Mouse (Mus musculus): Measurements from ENCODE around the gene Fam83e. TPM values are rescaled to one million over a fixed set of nuclear protein-coding genes. Genes with fewer than 3 reads are reported as not detected.
A peak's percentile ranks its signal among the peaks of the same experiment; 100 is the strongest.

Gene Fam83e
- polyA plus RNA-seq, 1 experiment from 2014 or later = 1.1 TPM

- Histone ChIP-seq H3K9ac (replicated peaks; ENCODE audit: low read depth, low read length) (peak overlapping the region; percentile 74), H3K9me3 (ENCODE audit: control insufficient read depth, low read length) (no peaks in the 10 kb centered on the region), H3K27ac (ENCODE audit: low read length) (peak overlapping the region; percentile 29), H3K36me3 (ENCODE audit: control insufficient read depth, insufficient read depth) (no peaks in the 10 kb centered on the region), H3K4me2 (ENCODE audit: low read length) (peak overlapping the region; percentile 84), H3K4me3 (replicated peaks; ENCODE audit: low read length) (peak overlapping the region; percentile 55), H3K27me3 (replicated peaks; ENCODE audit: control insufficient read depth, insufficient read depth, low read length) (peaks cover 17% of the 10 kb centered on the region), H3K4me1 (replicated peaks; ENCODE audit: control insufficient read depth, insufficient read depth, low read length) (peaks cover 44% of the 10 kb centered on the region)
- 29% methylated on average over 11 of the region's 11 CpGs for WGBS
- no peak for ATAC-seq
Measured at GRCm38 (mm10) chr7:45701072-45701471, 19.9 kb upstream of the Fam83e start.

GRCm38 (mm10) chr7:45701607-45702006, 19.4 kb upstream of the Fam83e start:
- Histone ChIP-seq H3K4me1 (replicated peaks; ENCODE audit: control insufficient read depth, insufficient read depth, low read length) (peaks cover 49% of the 10 kb centered on the region), H3K27me3 (replicated peaks; ENCODE audit: control insufficient read depth, insufficient read depth, low read length) (peaks cover 17% of the 10 kb centered on the region), H3K36me3 (ENCODE audit: control insufficient read depth, insufficient read depth) (no peaks in the 10 kb centered on the region), H3K4me3 (replicated peaks; ENCODE audit: low read length) (peak overlapping the region; percentile 55), H3K27ac (ENCODE audit: low read length) (no peak overlapping the region), H3K9ac (replicated peaks; ENCODE audit: low read depth, low read length) (no peak overlapping the region), H3K9me3 (ENCODE audit: control insufficient read depth, low read length) (no peaks in the 10 kb centered on the region), H3K4me2 (ENCODE audit: low read length) (peak overlapping the region; percentile 84)
- 85% methylated on average over 11 of the region's 11 CpGs for WGBS
- ATAC-seq = no peak

GRCm38 (mm10) chr7:45702316-45702715, 18.7 kb upstream of the Fam83e start:
- H3K27me3 ChIP-seq (replicated peaks; ENCODE audit: control insufficient read depth, insufficient read depth, low read length) = peaks cover 17% of the 10 kb centered on the region
- WGBS = 95% methylated on average over 11 of the region's 11 CpGs
- ATAC-seq = no peak
- no peak overlapping the region for H3K4me3 ChIP-seq (replicated peaks; ENCODE audit: low read length)
- no peak overlapping the region for H3K4me2 ChIP-seq (ENCODE audit: low read length)
- H3K36me3 ChIP-seq (ENCODE audit: control insufficient read depth, insufficient read depth) = no peaks in the 10 kb centered on the region
- H3K9ac ChIP-seq (replicated peaks; ENCODE audit: low read depth, low read length) = no peak overlapping the region
- no peak overlapping the region for H3K27ac ChIP-seq (ENCODE audit: low read length)
- H3K9me3 ChIP-seq (ENCODE audit: control insufficient read depth, low read length) = no peaks in the 10 kb centered on the region
- H3K4me1 ChIP-seq (replicated peaks; ENCODE audit: control insufficient read depth, insufficient read depth, low read length) = peaks cover 56% of the 10 kb centered on the region

GRCm38 (mm10) chr7:45702809-45703520, 18.0 kb upstream of the Fam83e start:
- H3K9me3 ChIP-seq (ENCODE audit: control insufficient read depth, low read length) = no peaks in the 10 kb centered on the region
- peak overlapping the region; percentile 97 for H3K4me2 ChIP-seq (ENCODE audit: low read length)
- H3K27ac ChIP-seq (ENCODE audit: low read length) = no peak overlapping the region
- 89% methylated on average over 17 of the region's 17 CpGs for WGBS
- no peak overlapping the region; the same call in 1 of the 2 replicates for H3K9ac ChIP-seq (replicated peaks; ENCODE audit: low read depth, low read length)
- H3K4me3 ChIP-seq (replicated peaks; ENCODE audit: low read length) = no peak overlapping the region
- no peaks in the 10 kb centered on the region for H3K36me3 ChIP-seq (ENCODE audit: control insufficient read depth, insufficient read depth)
- H3K4me1 ChIP-seq (replicated peaks; ENCODE audit: control insufficient read depth, insufficient read depth, low read length) = peaks cover 63% of the 10 kb centered on the region
- H3K27me3 ChIP-seq (replicated peaks; ENCODE audit: control insufficient read depth, insufficient read depth, low read length) = peaks cover 15% of the 10 kb centered on the region
- no peak for ATAC-seq

DNA sequence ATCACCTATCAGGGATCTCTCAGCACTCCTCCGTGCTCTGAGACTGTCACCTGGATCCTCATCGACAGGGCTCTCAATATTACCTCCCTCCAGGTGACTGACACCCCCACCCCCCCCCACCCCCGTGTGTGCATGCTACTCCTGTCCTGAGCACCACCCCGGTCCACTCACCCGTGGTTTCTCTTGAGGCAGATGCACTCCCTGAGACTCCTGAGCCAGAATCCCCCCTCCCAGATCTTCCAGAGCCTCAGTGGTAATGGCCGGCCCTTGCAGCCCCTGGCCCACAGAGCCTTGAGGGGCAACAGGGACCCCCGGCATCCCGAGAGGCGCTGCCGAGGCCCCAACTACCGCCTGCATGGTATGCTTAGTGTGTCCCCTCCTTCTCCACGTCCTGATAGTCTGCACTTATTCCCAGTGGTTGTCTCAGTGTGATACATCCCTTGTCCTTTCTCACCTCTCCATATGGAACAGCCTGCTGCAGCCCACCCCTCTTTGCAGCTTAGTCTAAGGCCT, 17.4 kb upstream of the Fam83e start:
- peak overlapping the region; percentile 97 for H3K4me2 ChIP-seq (ENCODE audit: low read length)
- ATAC-seq = no peak
- peak overlapping the region; percentile 55 for H3K4me3 ChIP-seq (replicated peaks; ENCODE audit: low read length)
- H3K36me3 ChIP-seq (ENCODE audit: control insufficient read depth, insufficient read depth) = no peaks in the 10 kb centered on the region
- H3K27me3 ChIP-seq (replicated peaks; ENCODE audit: control insufficient read depth, insufficient read depth, low read length) = peaks cover 11% of the 10 kb centered on the region
- 33% methylated on average over 12 of the region's 12 CpGs for WGBS
- H3K4me1 ChIP-seq (replicated peaks; ENCODE audit: control insufficient read depth, insufficient read depth, low read length) = peaks cover 69% of the 10 kb centered on the region
- H3K9me3 ChIP-seq (ENCODE audit: control insufficient read depth, low read length) = no peaks in the 10 kb centered on the region
- peak overlapping the region; percentile 74 for H3K27ac ChIP-seq (ENCODE audit: low read length)
- H3K9ac ChIP-seq (replicated peaks; ENCODE audit: low read depth, low read length) = peak overlapping the region; percentile 47

DNA sequence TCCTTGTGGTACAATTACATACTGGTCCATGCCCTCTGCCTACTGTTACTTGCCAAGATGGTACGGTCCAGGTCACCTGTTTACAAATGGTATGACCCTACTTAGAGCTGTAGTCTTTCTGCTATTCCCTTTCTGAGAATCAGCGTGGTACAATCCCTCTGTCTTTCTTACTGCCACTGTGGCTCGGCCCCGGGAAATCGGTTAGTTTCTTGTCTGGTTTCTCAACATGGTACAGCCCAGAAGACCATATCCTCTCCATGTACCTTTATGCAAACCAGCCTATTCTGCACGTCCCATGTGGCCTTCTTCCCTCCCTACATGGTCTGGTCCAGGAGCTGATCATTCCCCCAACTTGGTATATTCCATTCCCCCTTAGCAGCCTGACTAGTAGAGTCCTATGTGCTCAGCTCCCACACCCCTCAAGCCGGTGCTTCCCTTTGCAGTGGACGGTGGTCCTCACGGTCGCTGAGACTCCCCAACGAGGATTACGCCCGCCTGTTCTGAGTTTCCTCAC, 16.9 kb upstream of the Fam83e start:
- H3K4me1 ChIP-seq (replicated peaks; ENCODE audit: control insufficient read depth, insufficient read depth, low read length) = peaks cover 74% of the 10 kb centered on the region
- H3K36me3 ChIP-seq (ENCODE audit: control insufficient read depth, insufficient read depth) = no peaks in the 10 kb centered on the region
- peak overlapping the region; percentile 97 for H3K4me2 ChIP-seq (ENCODE audit: low read length)
- H3K9ac ChIP-seq (replicated peaks; ENCODE audit: low read depth, low read length) = peak overlapping the region; percentile 47
- H3K9me3 ChIP-seq (ENCODE audit: control insufficient read depth, low read length) = no peaks in the 10 kb centered on the region
- peak overlapping the region; percentile 74 for H3K27ac ChIP-seq (ENCODE audit: low read length)
- peaks cover 8% of the 10 kb centered on the region for H3K27me3 ChIP-seq (replicated peaks; ENCODE audit: control insufficient read depth, insufficient read depth, low read length)
- under 1% methylated on average over 13 of the region's 13 CpGs for WGBS
- H3K4me3 ChIP-seq (replicated peaks; ENCODE audit: low read length) = peak overlapping the region; percentile 55
- peak; percentile 39 for ATAC-seq

DNA sequence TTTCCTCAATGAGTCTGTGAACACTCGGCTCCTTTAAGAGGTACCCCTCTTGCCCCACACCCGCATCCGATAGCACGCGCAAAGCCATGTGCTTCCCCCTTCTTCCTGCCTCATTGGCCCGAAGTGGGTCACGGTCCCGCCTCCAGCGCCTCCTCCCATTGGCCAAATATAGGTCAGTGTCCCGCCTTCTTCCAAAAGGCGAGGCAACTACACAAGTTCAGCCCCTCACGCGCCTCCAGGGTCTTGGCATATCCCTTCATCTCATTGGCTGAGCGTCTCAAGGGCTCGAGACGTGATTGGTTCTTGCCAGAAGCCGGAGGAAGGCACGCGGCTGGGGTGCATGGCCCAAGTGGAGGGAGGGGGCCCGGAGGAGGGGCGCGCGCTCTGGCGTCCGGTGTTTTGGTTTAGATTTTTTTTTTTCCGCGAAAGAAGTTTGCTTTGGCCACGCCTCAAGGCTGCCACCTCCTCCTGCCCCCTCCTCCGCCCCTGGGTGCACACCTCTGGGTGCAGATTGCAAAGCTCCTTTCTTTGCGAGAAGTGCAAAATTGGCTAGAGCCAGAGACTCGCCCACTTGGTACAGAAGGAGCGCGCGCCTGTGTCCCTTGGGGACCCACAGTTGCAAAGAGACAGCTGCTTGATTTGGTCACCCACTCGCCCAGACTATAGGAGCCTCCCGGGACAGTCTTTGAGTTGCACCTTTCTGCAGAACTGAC, 16.1 kb upstream of the Fam83e start, which contains the start of gene Dbp:
TSS of gene Dbp (plus strand) at position 359 of the 713 bp plus-strand sequence.
- peaks cover 75% of the 10 kb centered on the region for H3K4me1 ChIP-seq (replicated peaks; ENCODE audit: control insufficient read depth, insufficient read depth, low read length)
- peak within 1 kb of the TSS; percentile 97 for H3K4me2 ChIP-seq (ENCODE audit: low read length)
- H3K4me3 ChIP-seq (replicated peaks; ENCODE audit: low read length) = peak within 1 kb of the TSS; percentile 55
- H3K27me3 ChIP-seq (replicated peaks; ENCODE audit: control insufficient read depth, insufficient read depth, low read length) = peaks cover 4% of the 10 kb centered on the region; the same call in 1 of the 2 replicates
- peak within 1 kb of the TSS; percentile 74 for H3K27ac ChIP-seq (ENCODE audit: low read length)
- peak within 1 kb of the TSS; percentile 56 for H3K9ac ChIP-seq (replicated peaks; ENCODE audit: low read depth, low read length)
- peak; percentile 86 for ATAC-seq
- no peaks in the 10 kb centered on the region for H3K9me3 ChIP-seq (ENCODE audit: control insufficient read depth, low read length)
- 0% methylated on average over 36 of the region's 36 CpGs for WGBS
- no peaks in the 10 kb centered on the region for H3K36me3 ChIP-seq (ENCODE audit: control insufficient read depth, insufficient read depth)

GRCm38 (mm10) chr7:45705443-45705864, 15.6 kb upstream of the Fam83e start:
- Histone ChIP-seq H3K4me1 (replicated peaks; ENCODE audit: control insufficient read depth, insufficient read depth, low read length) (peaks cover 69% of the 10 kb centered on the region), H3K4me2 (ENCODE audit: low read length) (peak overlapping the region; percentile 97), H3K27ac (ENCODE audit: low read length) (peak overlapping the region; percentile 60; the same call in 1 of the 2 replicates), H3K27me3 (replicated peaks; ENCODE audit: control insufficient read depth, insufficient read depth, low read length) (peaks cover 2% of the 10 kb centered on the region; the same call in 1 of the 2 replicates), H3K36me3 (ENCODE audit: control insufficient read depth, insufficient read depth) (0 out of 2 replicates have a peak, but pooled peaks cover under 1% of the 10 kb centered on the region), H3K4me3 (replicated peaks; ENCODE audit: low read length) (peak overlapping the region; percentile 55), H3K9me3 (ENCODE audit: control insufficient read depth, low read length) (no peaks in the 10 kb centered on the region), H3K9ac (replicated peaks; ENCODE audit: low read depth, low read length) (peak overlapping the region; percentile 56)
- 0% methylated on average over 21 of the region's 21 CpGs for WGBS
- no peak for ATAC-seq

GRCm38 (mm10) chr7:45705873-45706281, 15.1 kb upstream of the Fam83e start:
- ATAC-seq = no peak
- H3K4me2 ChIP-seq (ENCODE audit: low read length) = peak overlapping the region; percentile 97
- no peak overlapping the region for H3K27ac ChIP-seq (ENCODE audit: low read length)
- peaks cover 4% of the 10 kb centered on the region; the same call in 1 of the 2 replicates for H3K36me3 ChIP-seq (ENCODE audit: control insufficient read depth, insufficient read depth)
- no peaks in the 10 kb centered on the region for H3K27me3 ChIP-seq (replicated peaks; ENCODE audit: control insufficient read depth, insufficient read depth, low read length)
- H3K4me1 ChIP-seq (replicated peaks; ENCODE audit: control insufficient read depth, insufficient read depth, low read length) = peaks cover 66% of the 10 kb centered on the region
- no peaks in the 10 kb centered on the region for H3K9me3 ChIP-seq (ENCODE audit: control insufficient read depth, low read length)
- WGBS = 0% methylated on average over 7 of the region's 7 CpGs
- peak overlapping the region; percentile 55 for H3K4me3 ChIP-seq (replicated peaks; ENCODE audit: low read length)
- peak overlapping the region; percentile 76 for H3K9ac ChIP-seq (replicated peaks; ENCODE audit: low read depth, low read length)
